Mouse (Mus musculus): ENCODE measurements around the gene Arvcf. TPM values are rescaled to one million over a fixed set of nuclear protein-coding genes. Genes with fewer than 3 reads are reported as not detected.

The Arvcf gene
- polyA plus RNA-seq, 1 experiment from 2014 or later, result 9.7 TPM

DNA sequence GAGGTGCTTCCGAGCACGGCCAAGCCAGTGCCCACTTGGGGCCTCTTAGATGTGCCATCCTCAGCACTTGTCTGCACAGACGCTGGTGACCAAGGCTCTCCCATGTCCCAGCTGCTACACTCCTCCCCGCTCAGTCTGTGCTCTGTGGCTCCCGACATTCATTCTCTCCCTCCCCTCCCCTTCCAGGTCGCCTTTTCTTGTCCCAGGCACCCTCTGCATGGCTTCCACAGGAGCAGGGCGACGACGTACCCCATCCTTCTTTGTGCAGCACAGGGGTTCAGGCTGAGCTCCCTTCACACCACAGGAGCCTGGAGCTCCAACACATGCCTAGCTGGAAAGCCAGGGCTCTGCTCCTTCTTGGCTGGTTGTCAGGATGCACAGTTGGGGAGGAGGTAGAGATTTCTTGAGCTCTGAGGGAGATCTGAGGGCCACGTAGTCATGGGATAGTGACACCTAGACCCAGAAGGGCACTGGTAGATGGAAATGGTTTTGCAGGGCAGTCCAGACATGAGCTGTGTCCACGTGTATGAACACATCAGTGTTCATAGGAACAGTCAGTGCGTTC lies 1.9 kb downstream of the Arvcf start:
- 73% methylated on average over 12 of the region's 12 CpGs for WGBS (ENCODE audit: insufficient replicate concordance)
- ATAC-seq (no peak), DNase-seq (no peak)
- Histone ChIP-seq H3K4me2 (ENCODE audit: low read depth, low read length) (no peak overlapping the region), H3K9me3 (ENCODE audit: low read length) (no peaks in the 10 kb centered on the region), H3K27me3 (ENCODE audit: insufficient read depth, low read length) (peaks cover 40% of the 10 kb centered on the region), H3K4me1 (ENCODE audit: insufficient read depth) (peaks cover 27% of the 10 kb centered on the region), H3K4me3 (ENCODE audit: low read depth, low read length) (no peak overlapping the region), H3K36me3 (replicated peaks; ENCODE audit: insufficient read depth, low read length) (no peaks in the 10 kb centered on the region), H3K27ac (ENCODE audit: low read depth) (no peak overlapping the region), H3K9ac (replicated peaks) (no peak overlapping the region)
- TF ChIP-seq EP300 (IDR thresholded peaks at IDR 0.05; ENCODE audit: low read depth) (no peak), CTCF (IDR thresholded peaks at IDR 0.05; ENCODE audit: low read depth) (no peak)

DNA sequence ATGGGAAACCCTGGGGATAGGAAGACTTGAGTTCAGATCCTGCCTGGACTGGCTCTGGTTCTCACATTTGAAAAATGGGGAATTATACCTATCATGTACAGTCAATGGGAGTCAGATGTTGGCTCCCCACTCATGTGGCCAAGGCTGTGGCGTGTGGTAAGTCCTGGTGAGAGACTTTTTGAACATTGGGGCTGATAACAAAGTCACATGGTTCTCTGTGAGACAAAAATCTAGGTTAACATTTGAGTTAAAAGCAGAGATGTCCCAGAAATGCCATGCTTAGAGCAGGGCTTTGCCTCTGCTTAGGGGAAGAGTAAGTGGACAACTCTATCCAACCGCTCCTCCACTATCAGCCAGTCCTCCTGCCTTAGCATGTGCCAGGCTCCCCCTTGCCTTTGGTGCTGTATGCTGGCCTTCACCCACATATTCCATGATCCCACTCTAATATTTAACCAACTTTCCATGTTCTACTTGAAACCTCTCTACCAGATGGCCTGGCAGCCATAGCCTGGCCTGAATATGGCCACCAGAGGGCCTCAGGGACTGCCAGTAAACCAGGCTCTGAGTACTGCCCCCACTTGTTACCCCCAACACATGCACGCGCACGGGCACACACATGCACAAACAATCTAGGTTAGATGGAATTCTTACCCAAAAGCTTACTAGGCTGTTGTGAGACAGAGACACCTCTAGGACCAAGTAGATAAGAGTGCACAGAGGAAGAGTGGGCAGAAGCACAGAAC lies 3.5 kb downstream of the Arvcf start:
- H3K27ac ChIP-seq (ENCODE audit: low read depth), result no peak overlapping the region
- DNase-seq (peak; percentile 63), ATAC-seq (no peak)
- TF ChIP-seq CTCF (IDR thresholded peaks at IDR 0.05; ENCODE audit: low read depth) (peak; percentile 84), EP300 (IDR thresholded peaks at IDR 0.05; ENCODE audit: low read depth) (no peak)
- H3K9ac ChIP-seq (replicated peaks), result no peak overlapping the region
- peaks cover 38% of the 10 kb centered on the region for H3K27me3 ChIP-seq (ENCODE audit: insufficient read depth, low read length)
- WGBS (ENCODE audit: insufficient replicate concordance), result 45% methylated on average over 5 of the region's 5 CpGs
- H3K4me3 ChIP-seq (ENCODE audit: low read depth, low read length), result no peak overlapping the region
- no peak overlapping the region for H3K4me2 ChIP-seq (ENCODE audit: low read depth, low read length)
- H3K36me3 ChIP-seq (replicated peaks; ENCODE audit: insufficient read depth, low read length), result no peaks in the 10 kb centered on the region
- peaks cover 27% of the 10 kb centered on the region for H3K4me1 ChIP-seq (ENCODE audit: insufficient read depth)
- no peaks in the 10 kb centered on the region for H3K9me3 ChIP-seq (ENCODE audit: low read length)

DNA sequence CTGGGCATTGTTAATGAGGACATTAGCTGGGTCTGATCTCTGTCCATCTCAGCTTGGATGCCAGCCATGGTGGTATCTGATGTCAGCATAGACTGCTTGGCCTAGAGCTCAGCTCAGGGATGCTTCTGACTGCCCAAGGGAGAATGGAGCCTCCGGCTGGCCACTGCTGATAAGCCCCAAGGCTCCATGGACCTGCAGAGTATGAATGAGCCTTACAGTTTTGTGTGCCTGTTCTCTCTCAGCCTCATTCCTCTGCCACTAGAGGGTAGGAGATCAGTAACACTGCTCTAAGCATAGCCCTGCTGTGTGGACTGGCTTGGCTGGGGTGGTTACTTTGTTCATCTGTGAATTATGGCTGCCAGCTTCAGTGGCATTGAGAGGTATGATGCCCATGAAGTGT lies 5.1 kb downstream of the Arvcf start:
- Histone ChIP-seq H3K4me2 (ENCODE audit: low read depth, low read length) (0 out of 2 replicates have a peak overlapping the region, but pooled peaks have one; percentile 6), H3K9ac (replicated peaks) (no peak overlapping the region), H3K27me3 (ENCODE audit: insufficient read depth, low read length) (peaks cover 23% of the 10 kb centered on the region), H3K9me3 (ENCODE audit: low read length) (no peaks in the 10 kb centered on the region), H3K4me1 (ENCODE audit: insufficient read depth) (peaks cover 26% of the 10 kb centered on the region), H3K27ac (ENCODE audit: low read depth) (no peak overlapping the region), H3K4me3 (ENCODE audit: low read depth, low read length) (no peak overlapping the region), H3K36me3 (replicated peaks; ENCODE audit: insufficient read depth, low read length) (no peaks in the 10 kb centered on the region)
- DNase-seq (peak; percentile 72), ATAC-seq (peak; percentile 88)
- TF ChIP-seq EP300 (IDR thresholded peaks at IDR 0.05; ENCODE audit: low read depth), result peak; percentile 88
- peak; percentile 70 for TF ChIP-seq CTCF (IDR thresholded peaks at IDR 0.05; ENCODE audit: low read depth)
- WGBS (ENCODE audit: insufficient replicate concordance), result 55% methylated on average over 1 of the region's 1 CpGs

DNA sequence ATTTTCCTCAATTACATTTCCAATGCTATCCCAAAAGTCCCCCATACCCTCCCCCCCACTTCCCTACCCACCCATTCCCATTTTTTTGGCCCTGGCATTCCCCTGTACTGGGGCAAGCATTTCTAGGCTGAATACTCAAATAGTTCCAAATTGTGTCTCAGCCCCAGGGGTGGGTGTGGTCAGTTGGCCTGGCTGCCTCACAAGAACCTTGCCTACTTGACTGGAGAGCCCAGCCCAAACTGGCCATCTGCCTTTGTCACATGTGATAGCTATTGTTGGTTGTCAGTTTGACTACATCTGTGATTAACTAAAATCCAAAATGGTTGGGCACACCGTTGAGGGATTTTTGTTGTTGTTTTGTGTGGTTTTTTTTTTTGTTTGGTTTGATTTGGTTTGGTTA lies 9.0 kb downstream of the Arvcf start:
- no peak for DNase-seq
- 78% methylated on average over 1 of the region's 1 CpGs for WGBS (ENCODE audit: insufficient replicate concordance)
- Histone ChIP-seq H3K9me3 (ENCODE audit: low read length) (no peaks in the 10 kb centered on the region), H3K36me3 (replicated peaks; ENCODE audit: insufficient read depth, low read length) (no peaks in the 10 kb centered on the region), H3K27ac (ENCODE audit: low read depth) (no peak overlapping the region), H3K27me3 (ENCODE audit: insufficient read depth, low read length) (no peaks in the 10 kb centered on the region), H3K4me1 (ENCODE audit: insufficient read depth) (peaks cover 17% of the 10 kb centered on the region), H3K4me3 (ENCODE audit: low read depth, low read length) (no peak overlapping the region), H3K9ac (replicated peaks) (no peak overlapping the region), H3K4me2 (ENCODE audit: low read depth, low read length) (no peak overlapping the region)
- no peak for ATAC-seq
- TF ChIP-seq EP300 (IDR thresholded peaks at IDR 0.05; ENCODE audit: low read depth) (no peak), CTCF (IDR thresholded peaks at IDR 0.05; ENCODE audit: low read depth) (no peak)

DNA sequence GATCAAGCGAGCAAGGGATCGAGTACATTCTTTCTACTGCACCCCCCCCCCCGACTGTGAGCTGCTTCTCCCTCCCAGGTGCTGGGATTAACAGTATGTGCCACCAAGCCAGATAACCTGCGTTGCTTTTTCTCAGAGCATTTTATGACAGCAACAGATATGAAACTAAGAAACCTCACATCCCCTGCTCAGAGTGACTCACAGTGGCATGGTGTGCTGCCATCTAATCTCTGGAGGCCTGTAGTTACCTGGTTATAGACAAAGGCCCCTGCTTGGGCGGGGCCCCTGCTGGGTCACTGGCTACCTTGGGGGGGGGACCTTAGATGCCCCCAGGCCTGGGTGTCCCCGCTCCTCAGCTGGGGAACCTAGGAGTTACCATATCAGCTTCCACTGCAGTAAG lies 10.0 kb downstream of the Arvcf start:
- Histone ChIP-seq H3K4me2 (ENCODE audit: low read depth, low read length) (no peak overlapping the region), H3K9me3 (ENCODE audit: low read length) (no peaks in the 10 kb centered on the region), H3K4me1 (ENCODE audit: insufficient read depth) (peaks cover 10% of the 10 kb centered on the region), H3K27ac (ENCODE audit: low read depth) (no peak overlapping the region), H3K36me3 (replicated peaks; ENCODE audit: insufficient read depth, low read length) (no peaks in the 10 kb centered on the region), H3K27me3 (ENCODE audit: insufficient read depth, low read length) (no peaks in the 10 kb centered on the region), H3K4me3 (ENCODE audit: low read depth, low read length) (no peak overlapping the region), H3K9ac (replicated peaks) (no peak overlapping the region)
- WGBS (ENCODE audit: insufficient replicate concordance), result 76% methylated on average over 6 of the region's 6 CpGs
- TF ChIP-seq EP300 (IDR thresholded peaks at IDR 0.05; ENCODE audit: low read depth) (no peak), CTCF (IDR thresholded peaks at IDR 0.05; ENCODE audit: low read depth) (no peak)
- DNase-seq (no peak), ATAC-seq (no peak)

DNA sequence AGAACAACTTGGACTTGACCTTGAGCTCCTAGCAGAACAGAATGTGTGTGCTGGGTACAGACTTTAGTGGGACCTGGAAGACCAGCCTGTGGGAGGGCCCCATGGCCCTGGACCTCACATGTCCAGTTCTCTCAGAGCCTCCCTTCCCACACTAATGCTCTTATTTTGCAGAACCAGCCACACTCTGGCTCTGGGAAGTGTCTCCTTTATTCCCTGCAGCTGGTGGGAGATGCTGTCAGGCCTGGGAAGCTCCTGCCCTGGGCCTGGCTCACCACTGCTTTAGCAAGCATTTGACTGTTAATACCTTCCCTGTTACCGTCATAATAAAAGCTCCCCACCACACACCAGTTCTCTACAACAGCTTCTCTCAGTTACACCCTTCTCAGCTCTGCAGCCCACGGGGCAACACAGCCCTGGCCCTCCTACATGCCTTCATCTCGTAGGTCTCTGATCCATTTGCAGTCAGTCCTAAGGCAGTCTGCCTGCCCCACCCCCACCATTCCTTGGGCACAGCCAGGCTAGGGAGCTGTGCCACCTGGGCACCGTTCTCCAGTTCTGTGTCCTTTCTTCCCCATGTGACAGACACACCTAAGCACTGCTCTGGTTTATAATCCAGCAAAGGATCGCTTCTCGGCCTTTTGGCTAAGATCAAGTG lies 12.3 kb downstream of the Arvcf start:
- H3K4me3 ChIP-seq (ENCODE audit: low read depth, low read length), result no peak overlapping the region
- H3K27ac ChIP-seq (ENCODE audit: low read depth), result no peak overlapping the region
- no peak for TF ChIP-seq EP300 (IDR thresholded peaks at IDR 0.05; ENCODE audit: low read depth)
- TF ChIP-seq CTCF (IDR thresholded peaks at IDR 0.05; ENCODE audit: low read depth), result no peak

More for the DNA sequence above, 12.3 kb downstream of the Arvcf start:
- WGBS (ENCODE audit: insufficient replicate concordance), result 81% methylated on average over 6 of the region's 6 CpGs
- ATAC-seq (no peak), DNase-seq (no peak)
- Histone ChIP-seq H3K9me3 (ENCODE audit: low read length) (no peaks in the 10 kb centered on the region), H3K9ac (replicated peaks) (no peak overlapping the region), H3K36me3 (replicated peaks; ENCODE audit: insufficient read depth, low read length) (no peaks in the 10 kb centered on the region), H3K4me2 (ENCODE audit: low read depth, low read length) (no peak overlapping the region), H3K4me1 (ENCODE audit: insufficient read depth) (peaks cover 3% of the 10 kb centered on the region; the same call in 1 of the 2 replicates), H3K27me3 (ENCODE audit: insufficient read depth, low read length) (no peaks in the 10 kb centered on the region)

All from liver, postnatal 0 days (tissue).